Mouse (Mus musculus): ENCODE data around the gene Neto2.
"Not testable (repeated sequence)": the region's sequence is repeated elsewhere in the genome, so short reads cannot be mapped to it uniquely, and the experiment has no call there.

The Neto2 gene

GRCm38 (mm10) chr8:85700751-85701351 is at the start of gene Neto2:
Gene Neto2 (minus strand): TSS chr8:85700924.
- peak; percentile 59 to 69 for DNase-seq

GRCm38 (mm10) chr8:85745053-85745452 is 44.3 kb upstream of the Neto2 start:
- no peak for DNase-seq

- DNase-seq = no peak
These were observed 29.8 kb upstream of the Neto2 start for GRCm38 (mm10) chr8:85730545-85730944.

- DNase-seq = no peak
These were observed 16.5 kb upstream of the Neto2 start for GRCm38 (mm10) chr8:85717271-85717670.

- no peak for DNase-seq
These were observed 16.0 kb upstream of the Neto2 start for GRCm38 (mm10) chr8:85716696-85717095.

DNA sequence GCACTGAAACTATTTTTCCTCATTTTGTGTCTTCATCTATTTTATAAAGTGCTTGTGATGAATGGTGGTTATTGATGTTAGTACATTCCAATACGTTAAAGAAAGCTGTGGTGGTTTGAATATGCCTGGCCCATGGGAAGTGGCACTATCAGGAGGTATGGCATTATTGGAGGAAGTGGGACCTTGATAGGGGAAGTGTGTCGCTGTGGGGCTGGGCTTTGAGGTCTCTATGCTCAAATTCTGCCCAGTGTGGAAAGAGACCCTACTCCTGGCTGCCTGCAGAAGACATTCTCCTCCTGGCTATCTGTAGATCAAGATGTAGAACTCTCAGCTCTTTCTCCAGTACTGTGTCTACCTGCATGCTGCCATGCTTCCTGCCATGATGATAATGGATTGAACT is 6.3 kb upstream of the Neto2 start:
- DNase-seq = no peak

- peak; percentile 30 to 38 for DNase-seq
These were observed 498 bp downstream of the Neto2 start for GRCm38 (mm10) chr8:85700101-85700750.

DNA sequence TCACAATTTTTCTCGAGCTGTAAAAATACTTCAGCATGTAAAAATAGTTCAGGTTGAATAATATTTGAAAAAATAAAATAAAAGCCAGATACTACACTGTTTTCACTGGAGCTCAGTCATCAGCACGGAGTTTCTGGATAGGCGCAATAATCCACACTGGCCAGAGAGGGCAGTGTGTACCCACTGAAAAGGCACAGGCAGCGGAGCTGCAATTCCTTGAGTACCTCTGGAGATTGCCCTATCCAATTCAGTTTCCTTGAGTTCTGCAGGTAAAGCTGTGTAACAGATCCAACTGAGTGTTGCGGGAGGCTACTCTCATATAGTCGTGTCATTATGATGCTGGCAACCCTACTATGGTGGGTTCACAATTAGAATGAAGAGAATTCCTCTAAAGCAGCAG is 1.7 kb downstream of the Neto2 start:
- DNase-seq = peak; percentile 16 to 58

DNA sequence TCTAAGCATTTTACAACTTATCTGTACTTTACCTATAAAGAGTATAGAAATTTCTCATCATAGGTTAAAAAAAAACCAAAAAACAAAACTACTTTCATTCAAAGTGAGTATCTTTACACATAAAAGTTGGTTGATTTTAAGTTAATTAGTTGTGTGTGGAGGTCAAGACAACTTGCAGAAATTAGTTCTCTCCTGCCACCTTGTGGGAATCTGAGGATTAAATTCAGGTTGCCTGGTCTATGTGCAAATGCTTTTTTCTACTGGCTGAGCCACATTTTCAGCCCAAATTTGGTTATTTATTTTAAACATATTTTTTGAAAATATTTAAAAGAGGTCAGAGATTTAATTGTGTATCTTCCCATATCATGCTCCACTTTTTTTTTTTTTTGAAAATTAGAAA is 35.6 kb downstream of the Neto2 start:
- DNase-seq = peak in 1 of 2 experiments; percentile 3

- peak; percentile 7 to 60 for DNase-seq
These were observed 38.7 kb downstream of the Neto2 start for GRCm38 (mm10) chr8:85661995-85662394.

- no peak for DNase-seq
These were observed 49.5 kb downstream of the Neto2 start for GRCm38 (mm10) chr8:85651201-85651600.

- no peak for DNase-seq
These were observed 52.2 kb downstream of the Neto2 start for GRCm38 (mm10) chr8:85648553-85648952.

- DNase-seq = no peak
These were observed 55.6 kb downstream of the Neto2 start for GRCm38 (mm10) chr8:85644921-85645665.

GRCm38 (mm10) chr8:85624450-85624849 is 76.3 kb downstream of the Neto2 start:
- no peak for DNase-seq

DNA sequence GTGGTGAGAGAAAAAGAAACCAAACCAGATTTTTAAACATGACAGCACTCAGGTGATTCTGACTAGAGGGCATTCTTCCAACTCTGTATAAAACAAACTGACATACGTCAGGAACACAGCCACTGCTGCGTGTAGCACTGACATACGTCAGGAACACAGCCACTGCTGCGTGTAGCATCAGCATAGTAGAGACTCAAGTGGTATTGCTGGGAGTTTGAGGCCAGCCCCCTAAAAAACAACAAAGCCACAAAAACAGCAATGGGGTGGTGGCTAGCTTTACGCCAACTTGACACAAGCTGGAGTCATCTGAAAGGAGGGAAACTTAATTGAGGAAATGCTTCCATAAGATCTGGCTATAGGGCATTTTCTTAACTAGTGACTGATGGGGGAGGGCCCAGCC is 77.5 kb downstream of the Neto2 start:
- no peak for DNase-seq

GRCm38 (mm10) chr8:85618789-85619188 is 81.9 kb downstream of the Neto2 start:
- no peak for DNase-seq

GRCm38 (mm10) chr8:85617125-85617524 is 83.6 kb downstream of the Neto2 start:
- not testable (repeated sequence) for DNase-seq

- no peak for DNase-seq
These were observed 91.9 kb downstream of the Neto2 start for GRCm38 (mm10) chr8:85608836-85609235.

DNA sequence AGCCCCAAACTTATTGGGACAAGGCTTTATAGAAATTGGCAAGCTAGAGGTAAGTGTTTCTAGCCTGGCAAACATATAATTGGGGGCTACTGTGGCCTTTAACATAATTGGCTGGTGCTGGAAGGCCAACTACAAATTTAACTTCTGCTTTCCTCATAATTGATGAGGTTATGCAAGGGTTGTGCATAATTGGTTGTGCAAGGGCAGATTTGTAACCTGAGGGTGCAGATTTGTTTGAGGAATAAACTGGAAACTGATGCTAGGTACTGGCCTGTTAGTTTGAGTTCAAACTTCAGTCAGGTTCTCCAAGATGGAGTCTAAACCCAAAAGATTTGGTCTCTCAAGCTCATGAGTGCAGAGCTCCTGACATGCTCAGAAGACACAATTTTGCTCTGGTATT is 92.9 kb downstream of the Neto2 start:
- no peak for DNase-seq

DNA sequence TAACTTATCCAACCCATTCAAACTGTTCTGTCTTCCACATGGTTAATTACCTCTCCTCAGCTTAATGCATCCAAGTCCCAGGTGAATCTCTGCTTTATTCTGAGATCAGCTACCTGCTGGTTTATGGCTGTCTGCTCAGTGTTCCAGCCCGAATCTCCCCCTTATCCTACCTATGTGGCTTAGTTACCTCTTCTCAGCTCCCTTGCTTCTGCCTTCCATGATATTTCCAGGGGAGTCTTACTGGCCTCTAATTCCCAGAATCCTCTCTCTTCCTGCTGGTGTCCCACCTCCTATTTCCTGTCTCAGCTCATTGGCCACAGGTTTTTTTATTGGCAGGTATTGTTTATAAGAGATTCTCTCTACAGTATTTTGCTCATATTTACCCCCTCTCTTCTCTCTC is 93.8 kb downstream of the Neto2 start:
- DNase-seq = no peak

DNA sequence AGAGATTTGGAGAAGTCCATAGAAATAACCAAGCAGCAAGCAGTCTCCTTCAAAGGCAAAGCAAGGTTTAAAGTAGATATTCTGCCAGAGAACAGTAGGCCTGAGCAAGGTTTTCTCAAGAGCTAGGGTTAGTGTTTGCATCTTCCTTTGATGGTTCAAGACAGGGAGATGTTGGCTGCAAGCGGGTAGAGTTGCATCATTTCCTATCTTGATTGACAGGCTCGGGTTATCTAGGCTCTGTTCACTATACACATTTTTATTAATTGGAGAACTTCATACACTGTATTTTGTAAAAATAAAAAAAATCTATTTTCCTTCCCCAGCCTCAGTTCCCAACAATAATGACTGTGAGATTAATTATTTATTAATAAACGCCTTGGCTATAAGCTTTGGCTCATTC is 94.2 kb downstream of the Neto2 start:
- no peak for DNase-seq

- DNase-seq = no peak
These were observed 96.5 kb downstream of the Neto2 start for GRCm38 (mm10) chr8:85604201-85604600.

- peak in 1 of 2 experiments; percentile 34 for DNase-seq
These were observed 97.4 kb downstream of the Neto2 start for GRCm38 (mm10) chr8:85603203-85603895.
